Mouse (Mus musculus) hindbrain, embryonic 15.5 days (tissue): ENCODE measurements around the gene Pdcd1lg2. TPM values are rescaled to one million over a fixed set of nuclear protein-coding genes. Genes with fewer than 3 reads are reported as not detected.

Source experiments
- ATAC-seq: fragments of 200-750 bp; cut with Nextera tagmentation; 2 replicates; pipeline ENCODE4 v1.8.0; 2017; ENCODE audit warnings: low read depth, moderate number of reproducible peaks, moderate TSS enrichment; ENCODE audit not compliant: low FRiP score
- H3K27ac ChIP-seq: fragments of 300-500 bp; sonication (generic); replicated peaks from 2 replicates; pipeline ENCODE4 v1.5.1; 2015; ENCODE audit warnings: mild to moderate bottlenecking, inconsistent platforms
- H3K27me3 ChIP-seq: fragments of 300-500 bp; sonication (generic); 2 replicates; pipeline ENCODE4 v1.6.1; 2015; ENCODE audit warnings: control low read depth, inconsistent platforms
- H3K36me3 ChIP-seq: fragments of 300-500 bp; sonication (generic); 2 replicates; pipeline ENCODE4 v1.6.1; 2015; ENCODE audit warnings: control low read depth, inconsistent platforms
- H3K4me1 ChIP-seq: fragments of 300-500 bp; sonication (generic); replicated peaks from 2 replicates; pipeline ENCODE4 v1.6.1; 2015; ENCODE audit warnings: control low read depth, inconsistent platforms
- H3K4me2 ChIP-seq: fragments of 300-500 bp; sonication (generic); 2 replicates; pipeline ENCODE4 v1.6.1; 2015; ENCODE audit warnings: moderate library complexity, mild to moderate bottlenecking, inconsistent platforms
- H3K4me3 ChIP-seq: fragments of 300-500 bp; sonication (generic); 2 replicates; pipeline ENCODE4 v1.5.1; 2015; ENCODE audit warnings: mild to moderate bottlenecking, inconsistent platforms
- H3K9ac ChIP-seq: fragments of 300-500 bp; sonication (generic); 2 replicates; pipeline ENCODE4 v1.6.1; 2015; ENCODE audit warnings: inconsistent platforms
- H3K9me3 ChIP-seq: fragments of 300-500 bp; sonication (generic); 2 replicates; pipeline ENCODE4 v1.6.1; 2016; ENCODE audit warnings: control low read depth, inconsistent platforms
- WGBS: fragments of 180-500 bp; shearing (Covaris S2); methylation state at CpG from one replicate; pipeline ENCODE4 v1.1.7; 2015; 5-methylcytosine and 5-hydroxymethylcytosine counted together
- polyA plus RNA-seq: library from polyadenylated mRNA; unstranded; fragments of >200 nt; fragmentation: Nextera tagmentation; extraction: Ambion mirVana; gene quantifications from 2 replicates; pipeline ENCODE4 v1.2.1, GENCODE M21; 2015

The Pdcd1lg2 gene
- polyA plus RNA-seq, 1 experiment from 2014 or later = not detected

DNA sequence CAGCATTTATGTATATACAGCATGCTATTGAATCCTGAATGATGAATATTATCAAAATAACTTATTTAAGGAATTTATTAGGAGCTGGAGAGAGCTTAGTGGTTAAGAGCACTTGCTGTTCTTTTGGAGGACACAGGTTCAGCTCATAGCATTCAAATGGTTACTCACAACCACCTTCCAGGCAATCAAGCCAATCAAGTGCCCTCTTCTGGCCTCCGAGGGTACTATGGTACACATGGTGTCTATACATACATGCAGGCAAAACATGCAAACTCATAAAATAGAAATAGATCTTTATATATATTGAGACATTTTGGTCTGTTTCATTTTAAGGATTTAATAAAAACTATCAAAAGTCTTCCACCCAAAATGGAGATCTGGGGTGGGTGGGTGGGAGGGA is 21.9 kb upstream of the Pdcd1lg2 start:
- Histone ChIP-seq H3K36me3 (no peaks in the 10 kb centered on the region), H3K4me2 (no peak overlapping the region), H3K4me3 (no peak overlapping the region), H3K4me1 (no peaks in the 10 kb centered on the region), H3K9ac (no peak overlapping the region), H3K9me3 (no peaks in the 10 kb centered on the region), H3K27me3 (no peaks in the 10 kb centered on the region), H3K27ac (no peak overlapping the region)
- WGBS = 89% methylated on average over 1 of the region's 1 CpGs
- no peak for ATAC-seq

- Histone ChIP-seq H3K9ac (no peak overlapping the region), H3K36me3 (no peaks in the 10 kb centered on the region), H3K4me3 (no peak overlapping the region), H3K4me2 (no peak overlapping the region), H3K27me3 (no peaks in the 10 kb centered on the region), H3K4me1 (no peaks in the 10 kb centered on the region), H3K27ac (no peak overlapping the region), H3K9me3 (no peaks in the 10 kb centered on the region)
- 92% methylated on average over 5 of the region's 5 CpGs for WGBS
- no peak for ATAC-seq
Observed at GRCm38 (mm10) chr19:29390483-29390882, 20.2 kb upstream of the Pdcd1lg2 start.

DNA sequence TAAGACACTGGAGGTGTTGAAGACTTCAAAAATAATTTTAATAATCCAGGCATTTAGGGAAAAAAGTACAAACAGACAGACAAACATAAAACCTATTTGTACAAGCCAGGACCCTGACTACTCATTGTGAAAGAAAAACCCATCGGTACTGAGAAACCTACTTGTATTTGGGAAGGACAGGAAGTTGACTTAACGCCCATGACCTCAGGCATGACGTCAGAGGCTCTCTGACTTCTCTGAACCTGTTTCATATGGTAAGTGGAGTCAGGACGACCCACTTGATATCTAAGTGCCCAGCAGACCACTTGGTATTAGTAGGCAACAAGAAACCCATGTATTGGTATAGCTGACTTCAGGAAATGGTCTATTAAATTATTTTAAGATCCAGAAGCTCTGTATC is 19.4 kb upstream of the Pdcd1lg2 start:
- no peak overlapping the region for H3K4me3 ChIP-seq
- 87% methylated on average over 4 of the region's 4 CpGs for WGBS
- no peaks in the 10 kb centered on the region for H3K36me3 ChIP-seq
- no peak overlapping the region for H3K4me2 ChIP-seq
- H3K27ac ChIP-seq = no peak overlapping the region
- ATAC-seq = no peak
- no peaks in the 10 kb centered on the region for H3K27me3 ChIP-seq
- H3K9me3 ChIP-seq = no peaks in the 10 kb centered on the region
- H3K4me1 ChIP-seq = no peaks in the 10 kb centered on the region
- no peak overlapping the region for H3K9ac ChIP-seq

DNA sequence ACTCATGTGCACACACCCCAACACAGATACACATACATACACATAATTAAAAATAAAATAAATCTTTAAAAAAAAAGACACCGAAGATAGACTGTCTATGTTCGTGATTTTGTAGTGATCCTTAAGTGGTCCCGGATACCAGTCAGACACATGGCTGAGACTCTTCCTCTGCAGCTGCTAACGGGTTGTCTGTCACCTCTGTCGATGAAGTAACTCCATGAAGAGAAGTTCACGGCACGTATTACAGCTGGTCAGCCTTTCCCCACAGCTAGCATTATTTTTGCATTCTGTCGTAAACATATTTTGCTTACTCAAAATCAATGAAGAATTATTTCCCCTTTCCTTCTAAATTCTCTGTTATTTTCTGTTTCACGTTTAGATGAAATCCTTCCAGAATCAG is 17.4 kb upstream of the Pdcd1lg2 start:
- no peak overlapping the region for H3K4me3 ChIP-seq
- H3K4me1 ChIP-seq = no peaks in the 10 kb centered on the region
- H3K36me3 ChIP-seq = no peaks in the 10 kb centered on the region
- WGBS = 91% methylated on average over 9 of the region's 9 CpGs
- H3K9me3 ChIP-seq = no peaks in the 10 kb centered on the region
- no peak overlapping the region for H3K4me2 ChIP-seq
- no peak overlapping the region for H3K27ac ChIP-seq
- H3K9ac ChIP-seq = no peak overlapping the region
- H3K27me3 ChIP-seq = no peaks in the 10 kb centered on the region
- ATAC-seq = no peak

- Histone ChIP-seq H3K9ac (no peak overlapping the region), H3K27me3 (no peaks in the 10 kb centered on the region), H3K36me3 (no peaks in the 10 kb centered on the region), H3K4me2 (no peak overlapping the region), H3K4me3 (no peak overlapping the region), H3K4me1 (no peaks in the 10 kb centered on the region), H3K27ac (no peak overlapping the region), H3K9me3 (no peaks in the 10 kb centered on the region)
- 95% methylated on average over 2 of the region's 2 CpGs for WGBS
- ATAC-seq = no peak
Observed at GRCm38 (mm10) chr19:29394721-29395120, 16.0 kb upstream of the Pdcd1lg2 start.

DNA sequence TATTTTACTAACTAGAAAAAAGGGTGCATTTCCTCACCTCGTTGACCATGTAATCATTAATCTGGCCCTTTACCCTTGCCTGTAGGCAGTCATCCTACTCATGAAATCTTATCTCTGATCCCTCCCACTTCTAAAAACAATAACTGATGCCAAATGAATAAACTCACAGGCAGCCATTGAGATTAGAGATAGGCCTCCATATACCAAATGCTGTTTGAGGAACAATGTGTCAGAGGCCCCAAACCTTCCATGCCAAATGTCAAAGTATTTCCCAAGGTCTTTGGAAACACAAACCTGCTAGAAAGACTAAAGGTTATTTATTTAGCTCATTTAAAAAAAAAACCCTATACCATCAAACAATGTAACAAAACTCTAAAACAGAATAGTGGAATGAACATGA is 14.4 kb upstream of the Pdcd1lg2 start:
- H3K27me3 ChIP-seq = no peaks in the 10 kb centered on the region
- H3K9me3 ChIP-seq = no peaks in the 10 kb centered on the region
- H3K4me3 ChIP-seq = no peak overlapping the region
- H3K4me2 ChIP-seq = no peak overlapping the region
- no peaks in the 10 kb centered on the region for H3K36me3 ChIP-seq
- H3K4me1 ChIP-seq = no peaks in the 10 kb centered on the region
- no peak for ATAC-seq
- 83% methylated on average over 1 of the region's 1 CpGs for WGBS
- no peak overlapping the region for H3K9ac ChIP-seq
- H3K27ac ChIP-seq = no peak overlapping the region

DNA sequence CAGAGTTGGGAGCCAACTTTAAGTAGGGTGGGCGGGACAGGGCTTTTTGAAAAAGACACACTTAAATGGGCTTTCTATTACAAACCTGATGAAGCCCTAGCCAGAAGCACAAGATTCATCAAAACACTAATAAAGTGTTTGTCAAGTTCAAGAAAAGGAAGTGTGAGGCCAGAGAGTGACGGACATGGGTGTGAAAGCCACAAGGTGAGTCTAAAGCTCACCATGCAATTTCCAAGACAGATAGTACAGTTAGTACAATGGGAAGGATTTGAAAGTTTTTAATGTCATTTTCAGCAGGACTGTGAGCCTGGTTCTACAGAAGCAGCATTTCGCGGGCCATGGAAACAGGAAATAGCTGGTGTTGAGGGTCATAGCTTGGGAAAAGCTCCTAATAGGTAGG is 10.9 kb upstream of the Pdcd1lg2 start:
- Histone ChIP-seq H3K27me3 (no peaks in the 10 kb centered on the region), H3K36me3 (no peaks in the 10 kb centered on the region), H3K4me2 (no peak overlapping the region), H3K9ac (no peak overlapping the region), H3K4me3 (no peak overlapping the region), H3K9me3 (no peaks in the 10 kb centered on the region), H3K4me1 (no peaks in the 10 kb centered on the region), H3K27ac (no peak overlapping the region)
- no peak for ATAC-seq
- WGBS = 95% methylated on average over 4 of the region's 4 CpGs

DNA sequence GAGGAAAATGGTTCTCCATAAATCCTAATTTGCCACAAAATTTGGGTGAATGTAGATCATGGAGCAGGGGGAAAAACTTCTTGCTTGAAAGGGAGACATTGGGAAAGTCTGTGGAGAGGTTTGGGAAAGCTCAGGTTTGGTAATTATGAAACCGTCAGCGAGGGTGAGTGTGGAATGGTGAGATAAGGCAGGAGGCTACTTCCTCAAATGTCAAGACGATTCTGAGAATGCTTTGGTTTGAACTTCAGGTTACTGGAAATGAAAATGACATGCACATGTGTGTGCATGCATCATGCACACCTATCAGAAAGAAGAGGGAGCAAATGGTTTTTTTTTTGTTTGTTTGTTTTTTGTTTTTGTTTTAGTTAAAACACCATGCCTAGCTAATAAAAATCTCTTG is 10.3 kb upstream of the Pdcd1lg2 start:
- ATAC-seq = no peak
- Histone ChIP-seq H3K4me2 (no peak overlapping the region), H3K27me3 (no peaks in the 10 kb centered on the region), H3K4me3 (no peak overlapping the region), H3K9me3 (no peaks in the 10 kb centered on the region), H3K4me1 (no peaks in the 10 kb centered on the region), H3K9ac (no peak overlapping the region), H3K27ac (no peak overlapping the region), H3K36me3 (no peaks in the 10 kb centered on the region)
- WGBS = 92% methylated on average over 3 of the region's 3 CpGs

- 99% methylated on average over 4 of the region's 4 CpGs for WGBS
- H3K4me3 ChIP-seq = no peak overlapping the region
- no peaks in the 10 kb centered on the region for H3K27me3 ChIP-seq
- no peak overlapping the region for H3K27ac ChIP-seq
- H3K36me3 ChIP-seq = no peaks in the 10 kb centered on the region
- no peak for ATAC-seq
- H3K4me2 ChIP-seq = no peak overlapping the region
- no peaks in the 10 kb centered on the region for H3K4me1 ChIP-seq
- no peak overlapping the region for H3K9ac ChIP-seq
- no peaks in the 10 kb centered on the region for H3K9me3 ChIP-seq
Observed at GRCm38 (mm10) chr19:29402621-29403020, 8.1 kb upstream of the Pdcd1lg2 start.

DNA sequence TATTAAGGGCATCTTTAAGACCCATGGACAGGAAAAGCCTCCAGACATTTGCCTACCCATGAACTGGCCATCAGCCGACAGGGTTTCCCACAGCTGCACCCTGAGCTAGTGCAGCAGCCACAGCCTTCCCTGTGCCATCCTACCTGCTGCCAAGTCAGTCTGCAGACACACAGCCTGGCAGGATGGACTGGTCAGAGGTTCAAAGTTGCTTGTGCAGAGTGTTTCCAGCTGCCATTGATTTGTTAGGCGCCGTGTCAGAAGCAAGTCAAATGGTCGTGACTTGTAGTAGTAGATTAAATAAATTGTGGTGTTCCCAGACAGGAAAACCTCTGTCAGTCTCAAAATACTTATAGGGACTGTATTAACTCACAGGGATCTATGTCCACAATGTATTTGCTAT is 7.5 kb upstream of the Pdcd1lg2 start:
- H3K4me3 ChIP-seq = no peak overlapping the region
- no peak overlapping the region for H3K27ac ChIP-seq
- no peak overlapping the region for H3K9ac ChIP-seq
- no peaks in the 10 kb centered on the region for H3K36me3 ChIP-seq
- no peak overlapping the region for H3K4me2 ChIP-seq
- no peaks in the 10 kb centered on the region for H3K9me3 ChIP-seq
- no peak for ATAC-seq
- 90% methylated on average over 4 of the region's 4 CpGs for WGBS
- H3K27me3 ChIP-seq = no peaks in the 10 kb centered on the region
- no peaks in the 10 kb centered on the region for H3K4me1 ChIP-seq

- H3K36me3 ChIP-seq = no peaks in the 10 kb centered on the region
- 40% methylated on average over 2 of the region's 2 CpGs for WGBS
- ATAC-seq = no peak
Observed at GRCm38 (mm10) chr19:29405388-29405787, 5.3 kb upstream of the Pdcd1lg2 start.

GRCm38 (mm10) chr19:29406042-29407017 is 4.4 kb upstream of the Pdcd1lg2 start:
- no peak for ATAC-seq
- Histone ChIP-seq H3K4me1 (no peaks in the 10 kb centered on the region), H3K27me3 (no peaks in the 10 kb centered on the region), H3K36me3 (no peaks in the 10 kb centered on the region), H3K4me3 (no peak overlapping the region), H3K9me3 (no peaks in the 10 kb centered on the region), H3K9ac (no peak overlapping the region), H3K27ac (no peak overlapping the region), H3K4me2 (no peak overlapping the region)
- WGBS = 83% methylated on average over 18 of the region's 18 CpGs

More at GRCm38 (mm10) chr19:29405388-29405787, 5.3 kb upstream of the Pdcd1lg2 start:
- Histone ChIP-seq H3K4me1 (no peaks in the 10 kb centered on the region), H3K27me3 (no peaks in the 10 kb centered on the region), H3K9ac (no peak overlapping the region), H3K4me3 (no peak overlapping the region), H3K27ac (no peak overlapping the region), H3K9me3 (no peaks in the 10 kb centered on the region), H3K4me2 (no peak overlapping the region)
